Mouse (Mus musculus) kidney, adult 2 months (tissue): Measurements from ENCODE around the gene Ppl. TPM values are rescaled to one million over a fixed set of nuclear protein-coding genes. Genes with fewer than 3 reads are reported as not detected.
A peak's percentile ranks its signal among the peaks of the same experiment; 100 is the strongest.

ENCODE experiments used
- DNase-seq: peaks from one replicate; pipeline ENCODE4 v3.0.0; 2021
- H3K27ac ChIP-seq: fragments of 200-500 bp; 2 replicates; pipeline ENCODE4 v1.5.1; 2012; ENCODE audit warnings: low read depth, low read length, control low read depth, inconsistent platforms; ENCODE audit not compliant: insufficient read depth
- H3K27me3 ChIP-seq: fragments of 200-500 bp; replicated peaks from 2 replicates; pipeline ENCODE4 v1.6.1; 2012; ENCODE audit warnings: mild to moderate bottlenecking, moderate library complexity, low read length, inconsistent platforms; ENCODE audit not compliant: control insufficient read depth, insufficient read depth
- H3K36me3 ChIP-seq: fragments of 200-500 bp; 2 replicates; pipeline ENCODE4 v1.6.1; 2012; ENCODE audit warnings: mild to moderate bottlenecking, moderate library complexity, low read length, inconsistent platforms; ENCODE audit not compliant: control insufficient read depth, insufficient read depth
- H3K4me1 ChIP-seq: fragments of 200-500 bp; 2 replicates; pipeline ENCODE4 v1.6.1; 2011; ENCODE audit warnings: low read length; ENCODE audit not compliant: control insufficient read depth, insufficient read depth
- H3K4me3 ChIP-seq: fragments of 200-500 bp; 2 replicates; pipeline ENCODE4 v1.5.1; 2011; ENCODE audit warnings: mild to moderate bottlenecking, low read depth, low read length, control low read depth; ENCODE audit not compliant: insufficient read depth
- CTCF ChIP-seq: fragments of 200-500 bp; conservative IDR thresholded peaks from 2 replicates; pipeline ENCODE4 v1.5.1; 2011; ENCODE audit warnings: low read depth, mild to moderate bottlenecking, control low read depth, low read length, moderate library complexity, mixed read lengths; ENCODE audit not compliant: insufficient read depth, insufficient read length
- POLR2A ChIP-seq: fragments of 200-500 bp; IDR thresholded peaks from one replicate; pipeline ENCODE4 v1.6.1; 2011; ENCODE audit warnings: low read depth, low read length, control low read depth
- WGBS: fragments of 180-500 bp; shearing (Covaris S2); methylation state at CpG from one replicate; pipeline ENCODE4 v1.1.7; 2018; 5-methylcytosine and 5-hydroxymethylcytosine counted together
- polyA plus RNA-seq: library from polyadenylated mRNA; depleted of rRNA; stranded (reverse); fragments of >200 nt; gene quantifications from 2 replicates; pipeline ENCODE4 v1.2.3, GENCODE M21; 2012

The Ppl gene
- polyA plus RNA-seq, 1 experiment, result 3.9 TPM

GRCm38 (mm10) chr16:5130196-5130595, 2.0 kb downstream of the Ppl start:
- Histone ChIP-seq H3K36me3 (no peaks in the 10 kb centered on the region), H3K4me3 (no peak overlapping the region), H3K27ac (no peak overlapping the region), H3K27me3 (no peaks in the 10 kb centered on the region), H3K4me1 (no peaks in the 10 kb centered on the region; the same call in 1 of the 2 replicates)
- TF ChIP-seq POLR2A (no peak), CTCF (no peak)
- 41% methylated on average over 2 of the region's 2 CpGs for WGBS
- DNase-seq, result no peak

DNA sequence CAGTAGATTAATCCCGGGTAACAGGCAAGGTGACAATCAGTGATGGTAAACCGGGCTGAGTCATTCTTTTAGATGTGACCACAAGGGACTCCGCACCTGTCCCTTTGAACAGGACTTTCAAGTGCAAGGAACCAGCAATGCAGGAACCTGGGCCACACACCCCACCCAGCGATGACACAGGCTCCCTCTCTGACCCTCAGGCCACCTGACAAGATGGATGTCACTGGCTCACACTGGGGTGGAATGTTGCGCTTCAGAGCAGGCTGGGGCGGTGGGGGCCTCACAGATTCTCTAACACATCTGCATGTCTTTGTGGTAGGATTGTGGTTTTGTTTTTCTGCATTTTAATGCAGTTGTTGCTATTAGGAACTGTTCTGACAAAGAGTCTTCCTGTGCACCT, 8.7 kb downstream of the Ppl start:
- WGBS, result 77% methylated on average over 6 of the region's 6 CpGs
- TF ChIP-seq CTCF (no peak), POLR2A (no peak)
- H3K27me3 ChIP-seq, result no peaks in the 10 kb centered on the region
- H3K4me3 ChIP-seq, result no peak overlapping the region
- H3K36me3 ChIP-seq, result no peaks in the 10 kb centered on the region
- no peak for DNase-seq
- no peak overlapping the region for H3K27ac ChIP-seq
- no peaks in the 10 kb centered on the region for H3K4me1 ChIP-seq

GRCm38 (mm10) chr16:5119845-5120244, 12.4 kb downstream of the Ppl start:
- no peak overlapping the region for H3K27ac ChIP-seq
- no peak overlapping the region for H3K4me3 ChIP-seq
- no peaks in the 10 kb centered on the region for H3K4me1 ChIP-seq
- no peaks in the 10 kb centered on the region for H3K27me3 ChIP-seq
- TF ChIP-seq CTCF (no peak), POLR2A (no peak)
- DNase-seq, result no peak
- WGBS, result 72% methylated on average over 4 of the region's 4 CpGs
- H3K36me3 ChIP-seq, result no peaks in the 10 kb centered on the region

DNA sequence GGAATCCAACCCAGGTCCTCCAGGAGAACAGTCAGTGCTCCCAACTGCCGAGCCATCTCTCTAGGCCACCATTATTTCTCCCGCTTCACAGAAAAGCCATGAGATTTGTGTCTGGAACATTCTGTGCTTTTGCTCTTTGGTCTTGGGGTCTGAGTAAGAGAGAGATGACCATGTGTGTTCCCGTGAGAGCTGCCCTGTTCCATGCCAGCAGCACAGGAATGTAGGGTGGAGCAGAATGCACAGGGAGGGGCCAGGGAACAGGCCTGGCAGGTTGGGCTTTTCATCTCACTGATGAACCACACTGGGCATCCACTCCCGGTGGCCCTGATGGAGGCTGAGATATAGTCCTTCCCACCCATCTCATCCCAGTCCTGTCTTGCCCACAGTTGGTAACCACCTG, 12.8 kb downstream of the Ppl start:
- H3K27me3 ChIP-seq, result no peaks in the 10 kb centered on the region
- WGBS, result 44% methylated on average over 4 of the region's 4 CpGs
- no peak overlapping the region for H3K27ac ChIP-seq
- no peak for TF ChIP-seq CTCF
- no peak for TF ChIP-seq POLR2A
- no peak overlapping the region for H3K4me3 ChIP-seq
- H3K36me3 ChIP-seq, result no peaks in the 10 kb centered on the region
- no peaks in the 10 kb centered on the region for H3K4me1 ChIP-seq
- DNase-seq, result peak; percentile 13

GRCm38 (mm10) chr16:5113582-5113981, 18.6 kb downstream of the Ppl start:
- Histone ChIP-seq H3K4me1 (no peaks in the 10 kb centered on the region), H3K36me3 (no peaks in the 10 kb centered on the region), H3K27ac (no peak overlapping the region), H3K27me3 (no peaks in the 10 kb centered on the region), H3K4me3 (no peak overlapping the region)
- TF ChIP-seq CTCF, result no peak
- no peak for TF ChIP-seq POLR2A
- 86% methylated on average over 2 of the region's 2 CpGs for WGBS
- no peak for DNase-seq

DNA sequence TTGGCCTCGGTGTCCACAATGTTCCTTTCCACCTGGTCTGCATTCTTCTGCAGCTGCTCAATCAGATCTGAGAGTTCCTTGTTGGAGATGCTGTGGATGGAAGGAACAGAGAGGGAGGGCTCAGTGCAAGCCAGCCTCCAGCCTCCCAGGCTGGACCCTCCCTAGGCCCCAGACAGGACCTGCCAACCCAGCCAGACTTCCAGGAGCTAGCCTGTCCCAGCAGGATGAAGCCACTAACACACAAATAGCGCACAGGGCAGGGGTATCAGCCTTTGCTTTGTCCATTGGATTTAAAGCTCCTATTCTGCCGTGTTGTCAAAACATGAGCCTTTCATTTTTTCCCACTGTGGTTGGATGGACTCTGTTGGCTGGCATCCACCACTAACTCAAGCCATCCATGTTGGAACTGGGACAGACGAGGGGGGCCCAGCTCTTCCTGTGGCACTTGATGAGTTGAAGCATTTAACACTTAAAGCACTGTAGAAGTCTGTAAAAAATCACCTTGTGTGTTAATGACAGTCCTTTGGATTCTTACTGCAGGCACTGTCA, 19.1 kb downstream of the Ppl start:
- WGBS, result 57% methylated on average over 4 of the region's 4 CpGs
- H3K27ac ChIP-seq, result no peak overlapping the region
- no peak overlapping the region for H3K4me3 ChIP-seq
- no peaks in the 10 kb centered on the region for H3K4me1 ChIP-seq
- no peaks in the 10 kb centered on the region for H3K36me3 ChIP-seq
- peak; percentile 6 for DNase-seq
- no peaks in the 10 kb centered on the region for H3K27me3 ChIP-seq
- TF ChIP-seq CTCF, result no peak
- no peak for TF ChIP-seq POLR2A

- no peak for DNase-seq
- WGBS, result 85% methylated on average over 3 of the region's 3 CpGs
- H3K4me1 ChIP-seq, result no peaks in the 10 kb centered on the region
- no peak overlapping the region for H3K27ac ChIP-seq
- TF ChIP-seq CTCF, result no peak
- no peak for TF ChIP-seq POLR2A
- no peaks in the 10 kb centered on the region for H3K27me3 ChIP-seq
- no peak overlapping the region for H3K4me3 ChIP-seq
- H3K36me3 ChIP-seq, result no peaks in the 10 kb centered on the region
Measured at GRCm38 (mm10) chr16:5111021-5111420, 21.2 kb downstream of the Ppl start.
